Mouse (Mus musculus) embryonic fibroblast, embryonic 13.5 days (primary cell): ENCODE measurements around the gene Cacng6. TPM values are rescaled to one million over a fixed set of nuclear protein-coding genes. Genes with fewer than 3 reads are reported as not detected.

Experiments used
- H3K27ac ChIP-seq: 2 replicates; pipeline ENCODE4 v1.5.1; 2012; ENCODE audit warnings: low read length, control low read depth, inconsistent platforms; ENCODE audit not compliant: insufficient read depth
- H3K4me1 ChIP-seq: 2 replicates; pipeline ENCODE4 v1.6.1; 2011; ENCODE audit warnings: low read length; ENCODE audit not compliant: control insufficient read depth, insufficient read depth
- H3K4me3 ChIP-seq: 2 replicates; pipeline ENCODE4 v1.5.1; 2011; ENCODE audit warnings: mild to moderate bottlenecking, control low read depth, low read length; ENCODE audit not compliant: insufficient read depth
- CTCF ChIP-seq: IDR thresholded peaks from 2 replicates; pipeline ENCODE4 v1.5.1; 2011; ENCODE audit warnings: mild to moderate bottlenecking, control low read depth, low read length, moderate library complexity, borderline replicate concordance; ENCODE audit not compliant: insufficient read depth
- POLR2A ChIP-seq: IDR thresholded peaks from 2 replicates; pipeline ENCODE4 v1.6.1; 2011; ENCODE audit warnings: low read depth, mild to moderate bottlenecking, control low read depth, low read length, moderate library complexity
- polyA plus RNA-seq: library from polyadenylated mRNA; stranded (reverse); fragments of >200 nt; gene quantifications from 2 replicates; pipeline ENCODE4 v1.2.4, GENCODE M21; 2011; ENCODE audit warnings: low read depth; ENCODE audit not compliant: missing spikeins, insufficient read length

Cacng6 gene
- not detected in 2 replicates for polyA plus RNA-seq

GRCm38 (mm10) chr7:3423895-3424294, at the start of gene Cacng6:
Cacng6 (plus strand) TSS chr7:3424195.
- Histone ChIP-seq H3K4me3 (no peak within 1 kb of the TSS), H3K4me1 (peaks cover 4% of the 10 kb centered on the region; the same call in 1 of the 2 replicates), H3K27ac (no peak within 1 kb of the TSS)
- TF ChIP-seq POLR2A, result no peak
- TF ChIP-seq CTCF, result no peak

- Histone ChIP-seq H3K4me1 (no peaks in the 10 kb centered on the region), H3K27ac (no peak overlapping the region)
Observed at GRCm38 (mm10) chr7:3376831-3377230, 47.2 kb upstream of the Cacng6 start.

GRCm38 (mm10) chr7:3382123-3382522, 41.9 kb upstream of the Cacng6 start:
- Histone ChIP-seq H3K27ac (no peak overlapping the region), H3K4me1 (0 out of 2 replicates have a peak, but pooled peaks cover 2% of the 10 kb centered on the region), H3K4me3 (no peak overlapping the region)
- TF ChIP-seq POLR2A (no peak), CTCF (no peak)

More at GRCm38 (mm10) chr7:3376831-3377230, 47.2 kb upstream of the Cacng6 start:
- TF ChIP-seq CTCF (no peak), POLR2A (no peak)
- H3K4me3 ChIP-seq, result no peak overlapping the region

- TF ChIP-seq POLR2A (no peak), CTCF (no peak)
- H3K4me1 ChIP-seq, result 0 out of 2 replicates have a peak, but pooled peaks cover 2% of the 10 kb centered on the region
- H3K27ac ChIP-seq, result no peak overlapping the region
- H3K4me3 ChIP-seq, result no peak overlapping the region
Observed at GRCm38 (mm10) chr7:3384807-3385319, 39.1 kb upstream of the Cacng6 start.

- Histone ChIP-seq H3K4me1 (0 out of 2 replicates have a peak, but pooled peaks cover 2% of the 10 kb centered on the region), H3K4me3 (no peak overlapping the region), H3K27ac (no peak overlapping the region)
- no peak for TF ChIP-seq CTCF
- no peak for TF ChIP-seq POLR2A
Observed at GRCm38 (mm10) chr7:3386036-3386730, 37.8 kb upstream of the Cacng6 start.

GRCm38 (mm10) chr7:3387761-3388160, 36.2 kb upstream of the Cacng6 start:
- no peak for TF ChIP-seq CTCF
- TF ChIP-seq POLR2A, result no peak
- no peak overlapping the region for H3K4me3 ChIP-seq
- no peak overlapping the region for H3K27ac ChIP-seq
- 0 out of 2 replicates have a peak, but pooled peaks cover 2% of the 10 kb centered on the region for H3K4me1 ChIP-seq

GRCm38 (mm10) chr7:3388885-3389284, 35.1 kb upstream of the Cacng6 start:
- Histone ChIP-seq H3K27ac (no peak overlapping the region), H3K4me3 (no peak overlapping the region), H3K4me1 (0 out of 2 replicates have a peak, but pooled peaks cover 2% of the 10 kb centered on the region)
- no peak for TF ChIP-seq POLR2A
- TF ChIP-seq CTCF, result no peak

GRCm38 (mm10) chr7:3389444-3390412, 34.3 kb upstream of the Cacng6 start:
- H3K27ac ChIP-seq, result no peak overlapping the region

GRCm38 (mm10) chr7:3390413-3391080, 33.4 kb upstream of the Cacng6 start, which contains the start of gene Cacng8:
Cacng8 (plus strand) TSS chr7:3390683.
- Histone ChIP-seq H3K4me1 (no peaks in the 10 kb centered on the region), H3K4me3 (peak within 1 kb of the TSS; percentile 17; the same call in 1 of the 2 replicates), H3K27ac (no peak within 1 kb of the TSS)
- TF ChIP-seq POLR2A (no peak), CTCF (no peak)

More at GRCm38 (mm10) chr7:3389444-3390412, 34.3 kb upstream of the Cacng6 start:
- H3K4me1 ChIP-seq, result 0 out of 2 replicates have a peak, but pooled peaks cover 2% of the 10 kb centered on the region
- H3K4me3 ChIP-seq, result no peak overlapping the region
- TF ChIP-seq POLR2A, result no peak
- TF ChIP-seq CTCF, result no peak
